Mouse (Mus musculus): ENCODE data around the gene Bmper.

GRCm38 (mm10) chr9:23256576-23256975 lies 33.7 kb downstream of the Bmper start:
- TF ChIP-seq CTCF (IDR thresholded peaks at IDR 0.05; ENCODE audit: low read depth, low read length) (no peak), POLR2A (IDR thresholded peaks at IDR 0.05; ENCODE audit: extremely low read depth, insufficient read depth, low read length) (no peak)

Data from liver, adult 2 months (tissue).